Mouse (Mus musculus): ENCODE results near the gene Dchs2.

DNA sequence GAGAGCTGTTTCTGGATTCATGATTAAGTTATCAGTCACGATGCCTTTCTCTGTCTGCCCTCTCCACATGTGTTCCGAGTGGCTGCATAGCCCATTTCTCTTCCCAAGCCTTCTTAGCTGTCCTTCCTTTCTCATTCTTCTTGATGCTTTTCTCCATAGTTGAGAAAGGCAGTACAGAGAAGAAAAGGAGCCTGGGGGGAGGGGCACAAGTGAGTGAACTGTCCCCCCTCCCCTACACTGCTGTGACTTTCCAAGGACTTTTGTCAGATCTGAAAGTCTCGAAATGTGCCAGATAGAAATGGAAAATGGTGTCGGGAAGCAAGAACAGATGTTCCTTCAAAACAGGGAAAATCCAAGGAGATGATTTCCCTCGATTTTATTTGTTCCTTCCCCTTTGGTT lies 118.8 kb downstream of the Dchs2 start:
- TF ChIP-seq CTCF (IDR thresholded peaks at IDR 0.05; ENCODE audit: low read depth) (no peak), EP300 (IDR thresholded peaks at IDR 0.05; ENCODE audit: low read depth) (no peak)

Data from heart, postnatal 0 days (tissue).